Mouse (Mus musculus) monocyte, adult 5-6 weeks (primary cell): ENCODE data around the gene Ssc4d. TPM values are rescaled to one million over a fixed set of nuclear protein-coding genes. Genes with fewer than 3 reads are reported as not detected.

ENCODE experiments used
- ATAC-seq: fragments of 153-309, 156-312 bp; replicated peaks from 2 replicates; pipeline ENCODE4 v1.8.0; 2017; ENCODE audit warnings: mild to moderate bottlenecking; ENCODE audit not compliant: low TSS enrichment, insufficient number of reproducible peaks, severe bottlenecking, poor library complexity, low FRiP score
- total RNA-seq: library from RNA; stranded (forward); fragments of 200-1000, 200-491, 200-594 nt; gene quantifications from 3 replicates; pipeline ENCODE4 v1.2.3, GENCODE M21; 2017

Gene Ssc4d
- total RNA-seq, 1 experiment from 2014 or later: 1.5 TPM

GRCm38 (mm10) chr5:135982398-135982797 lies 8.1 kb upstream of the Ssc4d start:
- ATAC-seq: peak; percentile 91; the same call in 1 of the 2 replicates

- ATAC-seq: no peak
Observed at GRCm38 (mm10) chr5:135979904-135980303, 5.6 kb upstream of the Ssc4d start, which contains the start of gene Zp3. Gene Zp3, plus strand, starts transcription at chr5:135980099.

DNA sequence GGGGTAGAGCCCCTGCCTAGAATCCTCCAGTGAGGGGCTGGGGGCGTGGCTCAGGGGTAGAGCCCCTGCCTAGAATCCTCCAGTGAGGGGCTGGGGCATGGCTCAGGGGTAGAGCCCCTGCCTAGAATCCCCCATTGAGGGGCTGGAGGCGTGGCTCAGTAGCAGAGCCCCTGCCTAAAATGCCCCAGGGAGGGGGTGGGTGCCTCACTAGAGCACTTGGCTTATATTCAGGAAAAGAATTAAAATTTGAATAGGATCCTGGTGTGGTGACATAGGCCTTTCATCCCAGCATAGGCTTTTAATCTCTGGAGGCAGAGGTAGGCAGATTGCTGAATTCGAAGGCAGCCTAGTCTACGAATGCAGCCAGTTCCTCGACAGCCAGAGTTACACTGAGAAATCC lies 5.0 kb upstream of the Ssc4d start:
- ATAC-seq: no peak

GRCm38 (mm10) chr5:135975893-135976668 lies 1.8 kb upstream of the Ssc4d start:
- ATAC-seq: no peak

GRCm38 (mm10) chr5:135971876-135972275 lies 2.5 kb downstream of the Ssc4d start:
- no peak for ATAC-seq

DNA sequence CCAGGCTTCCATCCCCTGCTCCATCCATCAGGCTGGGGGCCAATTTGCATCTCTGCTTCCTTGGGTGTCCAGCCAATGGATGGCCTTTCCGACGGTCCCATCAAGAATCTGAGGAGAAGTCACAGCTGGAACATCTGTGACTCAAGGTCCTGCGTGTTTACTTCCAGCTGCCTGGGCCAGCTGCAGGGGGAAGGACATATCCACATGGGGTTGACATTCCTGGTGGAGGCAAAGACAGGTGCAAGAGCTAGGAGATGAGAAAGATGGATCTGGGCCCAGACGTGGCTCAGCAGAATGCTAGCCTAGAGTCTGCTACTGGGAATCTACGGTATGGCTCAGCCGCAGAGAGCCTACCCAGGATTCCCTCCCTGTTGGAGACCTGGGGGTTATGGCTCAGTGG lies 4.1 kb downstream of the Ssc4d start:
- no peak for ATAC-seq

DNA sequence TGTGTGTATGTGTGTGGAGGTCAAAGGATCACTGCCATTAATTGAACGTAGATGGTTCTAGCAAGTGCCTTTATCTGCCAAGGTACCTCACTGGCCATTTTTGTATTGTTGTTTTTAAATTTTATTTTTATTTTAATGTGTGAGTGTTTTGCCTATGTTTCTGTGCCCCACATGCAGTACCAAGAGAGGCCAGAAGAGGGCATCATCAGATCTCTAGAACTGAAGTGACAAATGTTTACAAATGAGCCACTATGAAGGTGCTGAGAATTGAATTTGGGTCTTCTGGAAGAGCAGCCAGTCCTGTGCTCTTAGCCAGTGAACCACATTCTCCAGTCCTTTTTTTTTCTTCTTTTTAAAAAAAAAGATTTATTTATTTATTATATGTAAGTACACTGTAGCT lies 5.5 kb downstream of the Ssc4d start:
- ATAC-seq: no peak; the same call in 1 of the 2 replicates

DNA sequence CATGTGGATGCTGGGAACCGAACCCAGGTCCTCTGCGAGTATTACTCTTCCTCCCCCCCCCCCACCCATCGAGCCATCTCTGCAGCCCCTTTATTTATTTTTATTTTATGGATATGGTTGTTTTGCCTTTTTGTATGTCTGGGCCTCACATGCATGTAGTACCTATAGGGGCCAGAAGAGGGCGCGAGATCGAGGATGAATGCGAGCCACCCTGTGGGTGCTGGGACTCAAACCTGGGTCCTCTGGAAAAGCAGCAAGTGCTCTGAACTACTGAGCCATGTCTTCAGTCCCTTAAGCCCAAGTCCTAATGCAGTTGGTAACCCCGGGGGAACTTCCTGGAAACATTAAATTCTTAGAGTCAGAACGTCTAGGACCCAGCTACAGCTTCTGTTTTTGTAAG lies 7.5 kb downstream of the Ssc4d start:
- ATAC-seq: no peak

GRCm38 (mm10) chr5:135965501-135965930 lies 8.8 kb downstream of the Ssc4d start:
- no peak for ATAC-seq

- no peak for ATAC-seq
Observed at GRCm38 (mm10) chr5:135963280-135963627, 11.1 kb downstream of the Ssc4d start.

- peak; percentile 81 for ATAC-seq
Observed at GRCm38 (mm10) chr5:135962492-135963279, 11.6 kb downstream of the Ssc4d start.

DNA sequence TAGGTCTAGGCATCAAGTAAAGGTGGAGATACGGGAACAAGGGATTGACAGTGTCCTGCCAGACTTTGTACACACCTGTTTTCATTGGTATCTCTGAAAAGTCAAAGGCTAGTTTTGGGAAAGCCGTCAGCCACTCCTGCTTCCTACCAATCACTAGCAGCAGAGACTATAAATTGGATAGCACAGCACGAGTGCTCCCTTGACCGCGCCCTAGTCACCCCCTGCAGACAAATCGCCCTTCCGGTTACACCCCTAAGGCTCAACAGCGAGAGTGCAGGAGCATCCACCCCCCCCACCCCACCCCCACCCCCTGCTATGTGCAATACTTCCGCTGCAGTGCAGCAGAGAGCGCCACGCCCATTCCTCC lies 12.2 kb downstream of the Ssc4d start:
- no peak for ATAC-seq

DNA sequence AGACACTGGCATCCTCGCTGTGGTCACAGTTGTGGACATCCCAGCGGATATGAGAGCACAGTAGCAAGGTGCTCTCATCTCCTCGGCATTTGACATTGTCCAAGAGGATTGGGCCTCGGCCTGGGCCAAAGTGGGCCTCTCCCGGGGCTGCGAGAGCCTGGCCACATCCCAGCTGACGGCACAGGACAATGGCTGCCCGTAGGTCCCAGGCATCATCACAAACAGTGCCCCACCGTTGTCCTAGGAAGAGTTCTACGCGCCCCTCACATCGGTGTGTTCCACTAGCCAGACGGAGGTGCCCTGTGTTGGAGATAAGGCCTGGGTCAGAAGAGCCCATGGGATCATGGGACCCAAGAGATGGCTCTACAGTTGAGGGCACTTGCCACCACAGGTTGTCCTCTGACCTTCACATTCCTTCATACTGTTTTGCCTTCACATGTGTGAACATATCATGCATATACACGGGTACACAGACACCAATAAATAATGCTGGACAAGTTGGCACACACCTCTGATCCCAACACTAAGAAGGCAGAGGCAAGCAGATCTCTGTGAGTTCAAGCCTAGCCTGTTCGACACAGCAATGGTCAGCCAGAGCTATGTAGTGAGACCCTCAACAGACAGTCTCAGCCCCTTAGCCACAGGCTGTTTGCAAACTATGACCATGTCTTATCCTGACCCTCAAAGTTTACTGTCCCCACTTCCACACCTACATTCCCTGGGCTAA lies 13.3 kb downstream of the Ssc4d start:
- ATAC-seq: no peak

- no peak for ATAC-seq
Observed at GRCm38 (mm10) chr5:135959911-135960310, 14.4 kb downstream of the Ssc4d start.

- ATAC-seq: no peak
Observed at GRCm38 (mm10) chr5:135958367-135958766, 16.0 kb downstream of the Ssc4d start.

DNA sequence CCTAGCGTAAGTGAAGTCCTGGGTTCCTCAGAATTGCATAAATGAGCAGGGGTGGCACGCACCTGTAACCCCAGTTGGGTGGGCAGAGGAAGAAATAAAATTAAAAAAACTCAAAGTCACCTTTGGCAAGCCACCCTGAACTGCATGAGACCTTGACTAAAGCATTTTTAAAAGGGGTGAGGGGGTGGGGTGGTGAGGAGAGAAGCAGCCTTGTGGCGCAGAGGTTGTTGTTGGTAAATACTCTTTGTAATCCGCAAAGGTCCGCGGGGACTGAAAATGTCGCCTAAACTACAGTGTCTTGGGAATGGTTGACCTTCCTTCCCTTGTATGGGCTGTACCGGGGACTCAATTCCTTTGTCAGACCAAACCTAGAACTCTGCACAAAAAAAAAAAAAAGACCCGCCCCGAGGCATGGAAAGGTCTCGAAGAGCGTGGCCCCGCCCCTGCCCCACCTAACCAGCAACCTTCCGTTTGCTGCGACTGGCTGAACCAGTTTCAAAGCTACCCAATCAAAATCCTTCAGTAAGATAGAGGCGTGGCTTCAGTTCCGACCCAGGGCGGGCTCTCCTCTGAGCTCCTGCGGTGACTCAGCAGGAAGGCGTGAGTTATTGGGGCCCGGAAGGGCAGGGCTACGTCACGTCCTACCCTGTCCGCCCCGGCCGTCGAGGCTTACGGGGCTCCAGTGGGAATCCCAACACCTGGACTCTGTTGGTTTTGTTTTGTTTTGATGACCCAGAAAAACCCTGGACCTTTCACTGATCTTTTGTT lies 16.9 kb downstream of the Ssc4d start:
- peak; percentile 84 for ATAC-seq

- no peak for ATAC-seq
Observed at GRCm38 (mm10) chr5:135956300-135957206, 17.8 kb downstream of the Ssc4d start.

DNA sequence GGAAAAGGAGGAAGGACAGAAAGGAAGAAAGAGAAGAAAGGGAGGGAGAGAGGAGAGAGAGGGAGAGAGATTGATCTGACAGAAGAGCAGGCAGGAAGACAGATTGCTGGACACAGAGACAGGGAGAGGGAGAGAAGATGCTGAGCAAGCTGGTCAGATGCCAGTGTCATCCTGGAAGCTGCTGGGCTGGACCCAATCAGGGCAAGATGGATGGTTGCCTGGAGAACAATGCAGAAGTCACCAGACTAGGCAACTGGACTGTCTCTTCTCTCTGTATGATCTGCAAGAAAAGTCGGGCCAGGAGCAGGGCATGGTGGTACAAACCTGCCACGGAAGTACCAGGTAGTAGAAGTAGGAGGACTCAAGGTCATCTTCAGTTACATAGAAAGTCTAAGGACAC lies 21.5 kb downstream of the Ssc4d start:
- ATAC-seq: no peak
